Mouse (Mus musculus): ENCODE data around the gene Exosc10. TPM values are rescaled to one million over a fixed set of nuclear protein-coding genes. Genes with fewer than 3 reads are reported as not detected.

Exosc10 gene
- polyA plus RNA-seq, 1 experiment = 69.1 TPM

DNA sequence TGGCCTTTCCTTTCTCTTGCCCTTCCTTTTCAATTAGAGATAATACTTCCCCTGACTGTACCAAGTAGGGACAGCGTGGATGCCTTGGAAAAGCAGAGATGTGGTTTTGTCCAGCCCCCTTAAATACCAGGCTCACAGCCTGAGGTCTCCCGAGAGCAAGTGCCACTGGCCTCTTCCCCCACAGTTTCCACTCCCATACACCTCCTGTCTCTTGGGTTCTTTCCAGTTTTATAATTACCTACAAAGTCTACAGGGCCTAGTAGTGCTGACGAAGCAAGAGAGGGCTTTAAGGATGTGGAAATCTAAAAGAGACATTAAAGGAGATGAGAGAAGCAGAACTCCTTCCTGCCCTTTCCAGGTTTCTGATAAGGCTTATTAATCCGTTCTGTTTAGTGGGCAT, 40.4 kb upstream of the Exosc10 start:
- no peak for TF ChIP-seq CTCF (IDR thresholded peaks at IDR 0.05; ENCODE audit: borderline replicate concordance, control insufficient read depth, extremely low read depth, insufficient read depth, low read length, poor library complexity)
- no peak overlapping the region for H3K27ac ChIP-seq (ENCODE audit: control insufficient read depth, insufficient read depth, low read length)
- WGBS = 93% methylated on average over 4 of the region's 4 CpGs
- no peak for DNase-seq
- no peaks in the 10 kb centered on the region for H3K4me1 ChIP-seq (replicated peaks; ENCODE audit: control insufficient read depth, insufficient read depth, low read length)
- no peaks in the 10 kb centered on the region for H3K27me3 ChIP-seq (ENCODE audit: control insufficient read depth, insufficient read depth, low read length)
- peaks cover 15% of the 10 kb centered on the region; the same call in 1 of the 2 replicates for H3K36me3 ChIP-seq (ENCODE audit: control insufficient read depth, insufficient read depth, low read length)
- H3K4me3 ChIP-seq (ENCODE audit: control insufficient read depth, insufficient read depth, low read length) = no peak overlapping the region

DNA sequence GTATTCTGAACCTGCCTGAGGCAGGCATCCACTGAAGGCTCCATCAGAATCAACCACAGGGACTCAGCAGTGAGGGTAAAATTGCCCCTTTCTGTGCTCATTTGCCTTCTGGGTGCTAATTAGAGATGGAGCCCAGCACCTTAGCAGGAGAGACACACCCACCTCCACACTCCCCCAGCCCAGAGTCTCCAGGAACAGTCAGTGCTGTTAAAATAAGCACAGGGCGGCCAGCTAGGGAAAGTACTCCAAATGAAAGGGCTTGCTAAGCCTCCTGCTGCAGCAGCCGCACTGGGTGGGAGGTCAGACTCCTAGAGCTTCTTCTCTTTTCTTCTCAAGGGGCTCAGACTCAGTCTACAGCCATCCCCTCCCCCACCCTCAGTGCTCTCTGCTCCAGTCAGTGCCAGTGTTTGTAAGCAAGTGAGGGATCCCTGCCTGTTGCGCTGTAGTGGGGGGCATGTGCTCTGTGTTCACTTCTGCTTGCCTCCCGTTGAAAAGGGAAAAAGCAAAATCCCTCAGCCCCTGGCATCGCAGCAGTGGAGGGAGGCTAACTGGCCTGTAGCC, 39.9 kb upstream of the Exosc10 start:
- TF ChIP-seq POLR2A (IDR thresholded peaks at IDR 0.05; ENCODE audit: control insufficient read depth, extremely low read depth, insufficient read depth, low read length, poor library complexity) (no peak), CTCF (IDR thresholded peaks at IDR 0.05; ENCODE audit: borderline replicate concordance, control insufficient read depth, extremely low read depth, insufficient read depth, low read length, poor library complexity) (no peak)
- 97% methylated on average over 5 of the region's 5 CpGs for WGBS
- no peak for DNase-seq
- peaks cover 15% of the 10 kb centered on the region; the same call in 1 of the 2 replicates for H3K36me3 ChIP-seq (ENCODE audit: control insufficient read depth, insufficient read depth, low read length)
- H3K27ac ChIP-seq (ENCODE audit: control insufficient read depth, insufficient read depth, low read length) = no peak overlapping the region
- no peak overlapping the region for H3K4me3 ChIP-seq (ENCODE audit: control insufficient read depth, insufficient read depth, low read length)
- no peaks in the 10 kb centered on the region for H3K27me3 ChIP-seq (ENCODE audit: control insufficient read depth, insufficient read depth, low read length)
- H3K4me1 ChIP-seq (replicated peaks; ENCODE audit: control insufficient read depth, insufficient read depth, low read length) = no peaks in the 10 kb centered on the region

DNA sequence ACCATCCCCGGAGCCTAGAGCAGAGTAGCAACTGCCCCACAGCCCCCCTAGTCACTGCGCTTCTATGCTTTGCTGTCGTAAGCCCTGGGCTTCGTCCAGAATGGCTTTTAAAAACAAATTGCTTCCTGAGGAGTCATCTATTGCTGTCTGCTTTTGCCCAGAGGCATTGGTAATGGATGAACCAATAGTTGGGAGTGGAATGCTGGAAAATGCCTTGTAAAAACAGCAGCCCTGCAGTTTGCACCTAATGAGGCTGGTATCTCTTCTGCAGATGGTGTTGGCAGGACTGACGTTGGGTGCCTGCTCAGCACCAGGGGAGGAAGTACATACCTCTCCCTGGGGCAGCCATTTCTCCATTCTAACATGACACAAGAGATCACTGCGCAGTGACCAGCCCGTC, 34.7 kb upstream of the Exosc10 start:
- WGBS = 89% methylated on average over 7 of the region's 7 CpGs
- H3K4me1 ChIP-seq (replicated peaks; ENCODE audit: control insufficient read depth, insufficient read depth, low read length) = no peaks in the 10 kb centered on the region
- no peak for TF ChIP-seq POLR2A (IDR thresholded peaks at IDR 0.05; ENCODE audit: control insufficient read depth, extremely low read depth, insufficient read depth, low read length, poor library complexity)
- TF ChIP-seq CTCF (IDR thresholded peaks at IDR 0.05; ENCODE audit: borderline replicate concordance, control insufficient read depth, extremely low read depth, insufficient read depth, low read length, poor library complexity) = no peak
- H3K27ac ChIP-seq (ENCODE audit: control insufficient read depth, insufficient read depth, low read length) = no peak overlapping the region
- DNase-seq = no peak
- H3K36me3 ChIP-seq (ENCODE audit: control insufficient read depth, insufficient read depth, low read length) = peaks cover 33% of the 10 kb centered on the region
- H3K4me3 ChIP-seq (ENCODE audit: control insufficient read depth, insufficient read depth, low read length) = no peak overlapping the region
- H3K27me3 ChIP-seq (ENCODE audit: control insufficient read depth, insufficient read depth, low read length) = no peaks in the 10 kb centered on the region

DNA sequence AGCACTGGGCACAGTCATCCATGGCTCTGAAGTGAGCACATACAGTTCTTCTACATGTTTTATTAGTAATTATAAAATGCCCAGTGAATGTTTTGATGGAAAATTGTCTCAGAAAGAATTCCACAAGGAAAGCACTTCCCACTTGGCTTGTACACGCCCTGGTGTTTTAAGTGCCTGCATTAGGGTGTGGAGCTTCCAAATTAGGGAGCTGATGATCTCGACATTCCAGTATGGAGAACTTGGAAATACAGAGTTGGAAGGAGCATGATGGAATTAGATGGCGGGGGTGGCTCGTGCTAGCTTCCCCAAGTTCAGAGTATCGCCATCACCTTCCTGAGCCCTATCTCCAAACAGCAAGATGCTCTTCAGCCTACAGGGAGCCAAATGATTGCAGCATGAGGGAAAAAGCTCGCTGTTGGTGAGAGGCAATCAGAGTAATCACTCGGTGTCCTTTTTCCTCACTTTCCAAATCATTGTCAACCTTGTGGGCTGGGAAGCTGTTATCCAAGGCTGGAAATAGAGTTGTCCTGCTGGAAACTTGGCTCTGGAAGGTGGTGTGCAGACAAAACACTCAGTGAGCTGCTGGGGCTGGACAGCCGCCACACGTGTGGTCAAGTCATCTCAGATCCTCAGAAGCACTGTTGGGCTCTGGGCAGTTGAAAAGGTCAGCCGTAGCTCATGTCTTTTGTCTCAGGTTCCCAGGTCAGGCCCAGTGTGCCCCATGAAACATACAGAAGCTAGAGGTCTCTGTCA, 30.9 kb upstream of the Exosc10 start:
- H3K27me3 ChIP-seq (ENCODE audit: control insufficient read depth, insufficient read depth, low read length) = no peaks in the 10 kb centered on the region
- H3K4me1 ChIP-seq (replicated peaks; ENCODE audit: control insufficient read depth, insufficient read depth, low read length) = no peaks in the 10 kb centered on the region
- WGBS = 97% methylated on average over 10 of the region's 10 CpGs
- H3K27ac ChIP-seq (ENCODE audit: control insufficient read depth, insufficient read depth, low read length) = no peak overlapping the region
- no peak for DNase-seq
- H3K4me3 ChIP-seq (ENCODE audit: control insufficient read depth, insufficient read depth, low read length) = no peak overlapping the region
- no peak for TF ChIP-seq POLR2A (IDR thresholded peaks at IDR 0.05; ENCODE audit: control insufficient read depth, extremely low read depth, insufficient read depth, low read length, poor library complexity)
- H3K36me3 ChIP-seq (ENCODE audit: control insufficient read depth, insufficient read depth, low read length) = peaks cover 35% of the 10 kb centered on the region

DNA sequence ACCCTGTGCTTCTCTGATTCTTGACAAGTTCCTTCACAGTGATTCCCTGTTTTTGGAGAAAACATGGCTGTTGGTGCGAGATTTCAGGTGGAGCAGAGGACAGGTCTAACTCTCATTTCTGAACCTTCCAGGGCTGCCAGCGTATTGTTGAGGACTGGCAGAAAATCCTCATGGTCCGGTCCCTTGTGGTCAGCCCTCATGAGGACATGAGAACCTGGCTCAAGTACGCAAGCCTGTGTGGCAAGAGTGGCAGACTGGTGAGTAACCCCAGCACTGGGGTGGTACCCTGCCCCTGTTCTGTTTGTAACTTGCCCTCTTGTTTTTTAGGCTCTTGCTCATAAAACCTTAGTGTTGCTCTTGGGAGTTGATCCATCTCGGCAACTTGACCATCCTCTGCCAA, 27.9 kb upstream of the Exosc10 start:
- peaks cover 43% of the 10 kb centered on the region for H3K36me3 ChIP-seq (ENCODE audit: control insufficient read depth, insufficient read depth, low read length)

DNA sequence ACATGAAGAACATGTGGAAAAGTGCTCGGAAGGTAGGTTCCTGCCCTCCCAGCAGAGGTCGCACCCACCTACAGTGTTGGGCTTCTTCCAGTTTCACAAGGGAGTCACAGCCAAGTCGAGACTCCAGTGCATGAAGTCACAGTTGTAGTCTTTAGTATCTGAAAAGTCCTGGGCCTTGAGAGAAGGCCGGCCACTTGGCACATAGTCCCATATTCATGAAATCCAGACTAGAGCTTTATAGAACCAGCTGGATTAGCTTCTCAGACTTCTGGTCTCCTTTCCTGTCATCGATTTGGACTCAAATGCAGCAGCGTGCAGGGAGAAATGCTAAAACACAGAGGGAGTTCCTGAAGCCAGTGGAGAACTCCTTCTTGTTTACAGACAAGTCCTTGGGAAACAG, 27.5 kb upstream of the Exosc10 start:
- Histone ChIP-seq H3K27ac (ENCODE audit: control insufficient read depth, insufficient read depth, low read length) (no peak overlapping the region), H3K4me1 (replicated peaks; ENCODE audit: control insufficient read depth, insufficient read depth, low read length) (no peaks in the 10 kb centered on the region), H3K4me3 (ENCODE audit: control insufficient read depth, insufficient read depth, low read length) (no peak overlapping the region), H3K36me3 (ENCODE audit: control insufficient read depth, insufficient read depth, low read length) (peaks cover 40% of the 10 kb centered on the region), H3K27me3 (ENCODE audit: control insufficient read depth, insufficient read depth, low read length) (no peaks in the 10 kb centered on the region)
- no peak for DNase-seq
- TF ChIP-seq CTCF (IDR thresholded peaks at IDR 0.05; ENCODE audit: borderline replicate concordance, control insufficient read depth, extremely low read depth, insufficient read depth, low read length, poor library complexity) = no peak
- TF ChIP-seq POLR2A (IDR thresholded peaks at IDR 0.05; ENCODE audit: control insufficient read depth, extremely low read depth, insufficient read depth, low read length, poor library complexity) = no peak
- WGBS = 93% methylated on average over 6 of the region's 6 CpGs

More for the DNA sequence above, 27.9 kb upstream of the Exosc10 start:
- DNase-seq = no peak
- WGBS = 96% methylated on average over 5 of the region's 5 CpGs
- Histone ChIP-seq H3K4me3 (ENCODE audit: control insufficient read depth, insufficient read depth, low read length) (no peak overlapping the region), H3K4me1 (replicated peaks; ENCODE audit: control insufficient read depth, insufficient read depth, low read length) (no peaks in the 10 kb centered on the region), H3K27ac (ENCODE audit: control insufficient read depth, insufficient read depth, low read length) (no peak overlapping the region), H3K27me3 (ENCODE audit: control insufficient read depth, insufficient read depth, low read length) (no peaks in the 10 kb centered on the region)
- TF ChIP-seq CTCF (IDR thresholded peaks at IDR 0.05; ENCODE audit: borderline replicate concordance, control insufficient read depth, extremely low read depth, insufficient read depth, low read length, poor library complexity) (no peak), POLR2A (IDR thresholded peaks at IDR 0.05; ENCODE audit: control insufficient read depth, extremely low read depth, insufficient read depth, low read length, poor library complexity) (no peak)
